Mouse (Mus musculus): ENCODE data around the gene Ipo11. TPM values are rescaled to one million over a fixed set of nuclear protein-coding genes. Genes with fewer than 3 reads are reported as not detected.
A peak's percentile ranks its signal among the peaks of the same experiment; 100 is the strongest.
"Not testable (repeated sequence)": the region's sequence is repeated elsewhere in the genome, so short reads cannot be mapped to it uniquely, and the experiment has no call there.

Gene Ipo11
- total and polyA plus RNA-seq, 2 experiments from 2014 or later, result 30.2 to 47.0 TPM

DNA sequence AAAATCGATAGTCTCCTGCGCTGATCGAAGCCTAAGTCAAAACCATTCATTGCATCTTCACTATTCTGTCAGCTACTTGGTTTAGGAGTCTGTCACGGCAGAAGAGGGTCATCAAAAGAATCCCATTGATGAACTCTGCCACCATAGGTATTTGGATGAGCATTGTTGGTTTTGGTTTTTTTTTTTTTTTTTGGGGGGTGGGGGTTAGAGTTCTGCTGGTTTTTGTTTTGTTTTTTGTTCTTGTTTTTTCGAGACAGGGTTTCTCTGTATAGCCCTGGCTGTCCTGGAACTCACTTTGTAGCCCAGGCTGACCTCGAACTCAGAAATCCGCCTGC lies 347 bp upstream of the Ipo11 start:
- H3K4me1 ChIP-seq (ENCODE audit: insufficient read depth, low read length), result no peaks in the 10 kb centered on the region
- 21% methylated on average over 7 of the region's 7 CpGs for WGBS
- peak overlapping the region; percentile 81; the same call in 1 of the 2 replicates for H3K9ac ChIP-seq (replicated peaks; ENCODE audit: low read length, poor library complexity, severe bottlenecking)
- no peak for ATAC-seq (ENCODE audit: low FRiP score)
- DNase-seq (ENCODE audit: low spot score), result no peak
- H3K4me3 ChIP-seq (ENCODE audit: low read depth, low read length), result peak overlapping the region; percentile 98
- no peak overlapping the region for H3K27ac ChIP-seq (ENCODE audit: low read depth, low read length)
- no peaks in the 10 kb centered on the region for H3K36me3 ChIP-seq (ENCODE audit: insufficient read depth, low read length)
- H3K27me3 ChIP-seq (ENCODE audit: insufficient read depth, low read length), result no peaks in the 10 kb centered on the region
- H3K4me2 ChIP-seq (ENCODE audit: low read depth, low read length, poor library complexity, severe bottlenecking), result peak overlapping the region; percentile 70
- TF ChIP-seq CTCF (IDR thresholded peaks at IDR 0.05), result no peak
- H3K9me3 ChIP-seq (ENCODE audit: low read length), result no peaks in the 10 kb centered on the region

DNA sequence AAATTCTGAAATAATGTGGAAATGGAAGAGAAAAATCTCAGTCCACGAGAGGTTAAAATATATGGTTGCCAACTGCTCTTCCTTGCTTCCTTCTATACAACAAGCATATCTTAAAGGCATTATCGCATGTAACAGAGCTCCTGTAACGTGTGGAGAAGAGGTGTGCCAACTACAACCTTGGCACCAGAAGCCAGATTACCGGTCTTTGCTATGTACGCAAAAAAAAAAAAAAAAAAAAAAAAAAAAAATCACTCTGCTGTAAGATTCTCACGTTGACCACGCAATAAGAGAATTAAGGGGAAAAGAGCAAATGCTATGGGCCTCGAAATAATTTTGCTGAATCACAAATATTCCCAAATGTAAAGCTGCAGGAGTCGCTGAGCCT lies 895 bp downstream of the Ipo11 start:
- H3K9ac ChIP-seq (replicated peaks; ENCODE audit: low read length, poor library complexity, severe bottlenecking), result peak overlapping the region; percentile 81
- H3K36me3 ChIP-seq (ENCODE audit: insufficient read depth, low read length), result no peaks in the 10 kb centered on the region
- peak overlapping the region; percentile 70 for H3K4me2 ChIP-seq (ENCODE audit: low read depth, low read length, poor library complexity, severe bottlenecking)
- 8% methylated on average over 9 of the region's 9 CpGs for WGBS
- peak overlapping the region; percentile 98 for H3K4me3 ChIP-seq (ENCODE audit: low read depth, low read length)
- DNase-seq (ENCODE audit: low spot score), result peak; percentile 9
- H3K27me3 ChIP-seq (ENCODE audit: insufficient read depth, low read length), result no peaks in the 10 kb centered on the region
- H3K27ac ChIP-seq (ENCODE audit: low read depth, low read length), result peak overlapping the region; percentile 84
- ATAC-seq (ENCODE audit: low FRiP score), result no peak
- no peak for TF ChIP-seq CTCF (IDR thresholded peaks at IDR 0.05)
- no peaks in the 10 kb centered on the region for H3K4me1 ChIP-seq (ENCODE audit: insufficient read depth, low read length)
- H3K9me3 ChIP-seq (ENCODE audit: low read length), result no peaks in the 10 kb centered on the region

DNA sequence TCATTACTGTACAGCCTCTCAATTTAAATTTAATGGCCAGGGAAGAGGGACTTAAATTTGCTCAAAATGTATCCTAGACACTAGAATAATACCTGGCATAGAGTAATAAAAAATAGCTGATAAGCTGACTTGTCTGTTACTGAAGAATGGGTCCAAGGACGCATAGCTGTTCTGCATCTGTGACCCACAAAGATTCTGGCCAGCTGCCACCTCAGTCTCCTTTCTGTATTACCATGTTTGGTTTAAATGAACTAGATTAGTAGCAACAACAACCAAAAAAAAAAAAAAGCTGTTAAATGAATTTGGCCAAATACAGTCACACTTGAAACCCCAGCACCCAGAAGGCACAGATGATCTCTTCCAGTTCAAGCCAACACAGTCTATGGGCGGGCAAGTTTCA lies 7.6 kb downstream of the Ipo11 start:
- Histone ChIP-seq H3K4me1 (ENCODE audit: insufficient read depth, low read length) (no peaks in the 10 kb centered on the region), H3K4me2 (ENCODE audit: low read depth, low read length, poor library complexity, severe bottlenecking) (no peak overlapping the region), H3K9ac (replicated peaks; ENCODE audit: low read length, poor library complexity, severe bottlenecking) (no peak overlapping the region), H3K36me3 (ENCODE audit: insufficient read depth, low read length) (no peaks in the 10 kb centered on the region), H3K27me3 (ENCODE audit: insufficient read depth, low read length) (no peaks in the 10 kb centered on the region), H3K27ac (ENCODE audit: low read depth, low read length) (no peak overlapping the region), H3K9me3 (ENCODE audit: low read length) (no peaks in the 10 kb centered on the region), H3K4me3 (ENCODE audit: low read depth, low read length) (no peak overlapping the region)
- 97% methylated on average over 2 of the region's 2 CpGs for WGBS
- DNase-seq (ENCODE audit: low spot score), result no peak
- no peak for ATAC-seq (ENCODE audit: low FRiP score)
- TF ChIP-seq CTCF (IDR thresholded peaks at IDR 0.05), result no peak

DNA sequence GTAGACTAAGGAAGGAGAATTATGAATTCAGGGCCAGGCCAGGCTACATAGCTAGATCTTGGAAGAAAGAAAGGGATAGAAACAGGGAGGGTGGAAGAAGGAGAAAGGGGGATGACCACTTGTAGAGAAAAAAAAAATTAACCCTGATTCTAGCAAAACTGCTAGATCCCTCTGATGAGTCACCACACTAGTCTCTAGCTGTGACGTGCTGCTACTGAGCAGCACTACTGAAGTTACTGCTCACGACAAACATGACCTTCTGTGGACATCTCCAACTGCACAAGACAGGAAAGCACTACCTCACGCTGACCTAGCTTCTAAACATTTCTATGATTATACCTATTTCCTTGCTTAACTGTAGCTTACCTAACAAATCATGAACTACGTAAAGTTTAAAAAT lies 8.5 kb downstream of the Ipo11 start:
- WGBS, result 95% methylated on average over 4 of the region's 4 CpGs
- H3K36me3 ChIP-seq (ENCODE audit: insufficient read depth, low read length), result no peaks in the 10 kb centered on the region
- no peak for TF ChIP-seq CTCF (IDR thresholded peaks at IDR 0.05)
- ATAC-seq (ENCODE audit: low FRiP score), result no peak
- no peaks in the 10 kb centered on the region for H3K27me3 ChIP-seq (ENCODE audit: insufficient read depth, low read length)
- no peak overlapping the region for H3K9ac ChIP-seq (replicated peaks; ENCODE audit: low read length, poor library complexity, severe bottlenecking)
- no peaks in the 10 kb centered on the region for H3K4me1 ChIP-seq (ENCODE audit: insufficient read depth, low read length)
- no peak for DNase-seq (ENCODE audit: low spot score)
- no peak overlapping the region for H3K4me3 ChIP-seq (ENCODE audit: low read depth, low read length)
- no peak overlapping the region for H3K4me2 ChIP-seq (ENCODE audit: low read depth, low read length, poor library complexity, severe bottlenecking)
- H3K9me3 ChIP-seq (ENCODE audit: low read length), result no peaks in the 10 kb centered on the region
- no peak overlapping the region for H3K27ac ChIP-seq (ENCODE audit: low read depth, low read length)

DNA sequence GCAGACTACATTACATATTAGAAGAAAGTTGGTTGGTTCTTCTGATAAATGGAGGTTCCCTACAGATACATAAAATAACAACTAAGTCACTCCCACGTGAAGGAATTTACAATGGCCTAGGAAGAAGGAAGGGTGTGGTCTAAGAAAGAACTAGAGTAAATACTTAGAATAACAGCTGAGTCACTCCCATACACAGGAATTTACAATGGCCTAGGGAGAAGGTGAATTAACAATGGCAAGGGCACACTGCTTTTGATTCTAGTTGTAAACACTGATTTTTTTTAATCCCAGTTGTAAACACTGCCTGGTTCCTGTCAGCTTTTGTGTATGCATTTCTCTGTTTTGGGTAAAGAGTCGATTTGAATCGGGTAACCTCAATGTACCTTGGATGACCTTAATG lies 10.8 kb downstream of the Ipo11 start:
- ATAC-seq (ENCODE audit: low FRiP score); H3K36me3 ChIP-seq (ENCODE audit: insufficient read depth, low read length); H3K4me1 ChIP-seq (ENCODE audit: insufficient read depth, low read length); DNase-seq (ENCODE audit: low spot score); H3K27ac ChIP-seq (ENCODE audit: low read depth, low read length); H3K9ac ChIP-seq (replicated peaks; ENCODE audit: low read length, poor library complexity, severe bottlenecking); H3K27me3 ChIP-seq (ENCODE audit: insufficient read depth, low read length); H3K9me3 ChIP-seq (ENCODE audit: low read length); H3K4me3 ChIP-seq (ENCODE audit: low read depth, low read length); H3K4me2 ChIP-seq (ENCODE audit: low read depth, low read length, poor library complexity, severe bottlenecking): not testable (repeated sequence)
- WGBS, result 93% methylated on average over 3 of the region's 3 CpGs

DNA sequence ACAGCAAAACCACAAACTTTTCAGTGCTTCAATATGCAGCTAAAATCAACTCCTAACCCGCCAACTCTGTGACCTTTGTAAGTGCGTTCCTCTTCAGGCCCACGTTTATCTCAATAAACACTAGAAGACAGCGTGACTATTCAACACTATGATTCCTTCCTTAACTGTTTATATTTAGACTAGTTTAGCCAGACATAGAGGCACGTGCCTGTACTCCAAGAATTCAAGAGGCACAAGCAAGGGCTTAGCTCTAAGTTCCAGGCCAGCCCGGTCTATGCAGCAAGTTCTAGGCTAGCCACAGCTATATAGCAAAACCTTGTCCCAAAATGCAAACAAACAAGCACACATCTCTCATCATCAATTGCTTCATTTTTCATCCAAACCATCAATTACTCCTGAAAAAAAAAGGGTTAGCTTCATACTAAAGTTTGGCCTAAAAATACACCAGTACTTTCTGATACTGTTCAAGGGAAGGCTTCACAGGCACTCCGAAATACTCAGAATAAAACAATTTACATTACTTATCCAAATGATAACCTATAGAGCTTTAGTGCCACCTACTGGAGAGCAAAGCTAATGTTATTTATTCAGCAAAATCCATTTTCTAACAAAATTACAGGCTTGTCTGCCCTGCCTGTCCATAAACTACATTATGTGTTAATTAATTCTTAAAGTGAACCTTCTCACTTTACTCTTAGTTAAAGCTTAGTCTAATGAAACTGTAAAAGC lies 18.3 kb downstream of the Ipo11 start:
- no peak overlapping the region for H3K4me2 ChIP-seq (ENCODE audit: low read depth, low read length, poor library complexity, severe bottlenecking)
- H3K36me3 ChIP-seq (ENCODE audit: insufficient read depth, low read length), result peaks cover 2% of the 10 kb centered on the region; the same call in 1 of the 2 replicates
- 81% methylated on average over 7 of the region's 7 CpGs for WGBS
- no peaks in the 10 kb centered on the region for H3K27me3 ChIP-seq (ENCODE audit: insufficient read depth, low read length)
- peak; percentile 86 for TF ChIP-seq CTCF (IDR thresholded peaks at IDR 0.05)
- ATAC-seq (ENCODE audit: low FRiP score), result no peak
- H3K9ac ChIP-seq (replicated peaks; ENCODE audit: low read length, poor library complexity, severe bottlenecking), result no peak overlapping the region
- no peak overlapping the region for H3K4me3 ChIP-seq (ENCODE audit: low read depth, low read length)
- H3K27ac ChIP-seq (ENCODE audit: low read depth, low read length), result no peak overlapping the region
- no peaks in the 10 kb centered on the region for H3K9me3 ChIP-seq (ENCODE audit: low read length)
- H3K4me1 ChIP-seq (ENCODE audit: insufficient read depth, low read length), result no peaks in the 10 kb centered on the region
- peak; percentile 75 for DNase-seq (ENCODE audit: low spot score)
